ENCODE assay signal across 14 mouse cellular contexts in the genomic region with DNA sequence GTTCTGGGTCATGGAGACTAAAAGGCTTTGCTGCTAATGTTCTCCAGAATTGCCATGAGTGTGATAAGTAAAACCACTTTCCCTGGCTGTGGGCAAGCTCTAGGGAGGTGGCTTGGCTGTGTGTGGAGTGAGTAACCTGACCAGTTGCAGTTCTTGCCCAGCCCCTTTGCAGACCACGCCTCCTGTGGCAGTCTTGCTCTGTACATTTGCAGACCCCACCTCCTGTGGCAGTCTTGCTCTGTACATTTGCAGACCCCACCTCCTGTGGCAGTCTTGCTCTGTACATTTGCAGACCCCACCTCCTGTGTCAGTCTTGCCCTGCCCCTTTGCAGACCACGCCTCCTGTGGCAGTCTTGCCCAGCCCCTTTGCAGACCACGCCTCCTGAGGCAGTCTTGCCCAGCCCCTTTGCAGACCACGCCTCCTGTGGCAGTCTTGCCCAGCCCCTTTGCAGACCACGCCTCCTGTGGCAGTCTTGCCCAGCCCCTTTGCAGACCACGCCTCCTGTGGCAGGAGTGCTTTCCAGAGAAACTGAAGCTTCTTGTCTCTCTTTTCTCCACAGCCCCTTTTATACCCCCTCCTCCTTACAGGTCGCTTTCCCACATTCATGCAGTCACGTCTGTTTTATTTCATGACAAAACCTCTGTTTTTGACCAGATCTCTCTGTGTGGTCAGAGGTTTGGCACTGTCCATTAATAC. TPM values are rescaled to one million over a fixed set of nuclear protein-coding genes. Genes with fewer than 3 reads are reported as not detected.
DNase-seq lines count a peak whose midpoint lies in the region; ATAC-seq and TF ChIP-seq lines count a peak whose summit lies in the region.
"Not testable (repeated sequence)": the region's sequence is repeated elsewhere in the genome, so short reads cannot be mapped to it uniquely, and the experiment has no call there.
"Had no signal": no experiment of that assay in that cellular context is flagged by ENCODE, and none has a peak within 500 bp of the region (broad histone marks: within the 10 kb centered on the region; RNA-seq: fewer than 3 reads in every experiment).

No protein-coding gene starts in this region.

- WGBS in embryonic facial prominence, embryonic 11.5 days: 14% methylated on average over 8 of the region's 8 CpGs
- WGBS in heart, embryonic 13.5 days: 17% methylated on average over 8 of the region's 8 CpGs
- 17% methylated on average over 8 of the region's 8 CpGs for WGBS in kidney, adult 2 months
- 31% methylated on average over 8 of the region's 8 CpGs for WGBS in limb, embryonic 11.5 days
- WGBS in lung, adult 2 months: 36% methylated on average over 8 of the region's 8 CpGs

- not testable (repeated sequence) for H3K9ac ChIP-seq in embryonic facial prominence, embryonic 11.5 days (replicated peaks; ENCODE audit: low read length); heart, embryonic 13.5 days; limb, embryonic 11.5 days (ENCODE audit: low read length)

- not testable (repeated sequence) for H3K9me3 ChIP-seq in embryonic facial prominence, embryonic 11.5 days (replicated peaks; ENCODE audit: control insufficient read depth, low read length); heart, embryonic 13.5 days; limb, embryonic 11.5 days (ENCODE audit: control insufficient read depth, low read length)

- ATAC-seq in embryonic facial prominence, embryonic 11.5 days (replicated peaks; ENCODE audit: insufficient number of reproducible peaks, low FRiP score, low TSS enrichment, low read depth): peak; percentile 85
- ATAC-seq in heart, embryonic 13.5 days (ENCODE audit: extremely low read depth, insufficient number of reproducible peaks, low FRiP score, low TSS enrichment): peak; percentile 19; the same call in 1 of the 2 replicates
- peak; percentile 69; the same call in 1 of the 2 replicates for ATAC-seq in limb, embryonic 11.5 days (ENCODE audit: insufficient number of reproducible peaks, low FRiP score, low TSS enrichment, low read depth)

- not testable (repeated sequence) for H3K27ac ChIP-seq in embryonic facial prominence, embryonic 11.5 days (replicated peaks; ENCODE audit: low read depth, low read length); kidney, adult 2 months (ENCODE audit: insufficient read depth, low read depth, low read length); limb, embryonic 11.5 days (replicated peaks; ENCODE audit: low read depth, low read length)
- H3K27ac ChIP-seq in heart, embryonic 13.5 days (replicated peaks): peak overlapping the region; percentile 76

- H3K4me2 ChIP-seq in embryonic facial prominence, embryonic 11.5 days (ENCODE audit: low read depth, low read length); heart, embryonic 13.5 days; limb, embryonic 11.5 days (ENCODE audit: low read depth, severe bottlenecking): not testable (repeated sequence)

- not testable (repeated sequence) for H3K4me3 ChIP-seq in embryonic facial prominence, embryonic 11.5 days (ENCODE audit: low read depth, low read length); heart, embryonic 13.5 days; kidney, adult 2 months (ENCODE audit: insufficient read depth, low read depth, low read length); limb, embryonic 11.5 days (ENCODE audit: low read depth, low read length); lung, adult 2 months (replicated peaks; ENCODE audit: extremely low read depth, low read depth, low read length)

- peak; percentile 36 for DNase-seq in WW6 (ENCODE audit: low read depth, low spot score)
- DNase-seq in embryonic facial prominence, embryonic 11.5 days (ENCODE audit: low spot score): peak; percentile 12
- peak; percentile 16 for DNase-seq in kidney, adult 2 months
- peak; percentile 29 for DNase-seq in limb, embryonic 11.5 days (ENCODE audit: low spot score)
- DNase-seq in lung, adult 2 months: peak; percentile 13
- DNase-seq in mesoderm, embryonic 11.5 days (ENCODE audit: low read depth, low spot score): peak; percentile 54
- peak; percentile 6 for DNase-seq in urinary bladder, postnatal 14 days (ENCODE audit: low spot score)

- H3K4me1 ChIP-seq in embryonic facial prominence, embryonic 11.5 days (ENCODE audit: control insufficient read depth, insufficient read depth, low read length); heart, embryonic 13.5 days; kidney, adult 2 months (ENCODE audit: control insufficient read depth, insufficient read depth, low read length); limb, embryonic 11.5 days (ENCODE audit: control insufficient read depth, insufficient read depth, low read length); lung, adult 2 months (ENCODE audit: control insufficient read depth, insufficient read depth, low read length): not testable (repeated sequence)

- not testable (repeated sequence) for H3K36me3 ChIP-seq in embryonic facial prominence, embryonic 11.5 days (replicated peaks; ENCODE audit: control insufficient read depth, insufficient read depth, low read depth, low read length); heart, embryonic 13.5 days; kidney, adult 2 months (ENCODE audit: control insufficient read depth, insufficient read depth, low read length); limb, embryonic 11.5 days (ENCODE audit: control insufficient read depth, insufficient read depth, low read length)

- not testable (repeated sequence) for TF ChIP-seq POLR2A in kidney, adult 2 months (IDR thresholded peaks at IDR 0.05; ENCODE audit: low read depth, low read length); lung, adult 2 months (IDR thresholded peaks at IDR 0.05; ENCODE audit: borderline replicate concordance, extremely low read depth, low read depth, low read length)

- TF ChIP-seq CTCF in kidney, adult 2 months (conservative IDR thresholded peaks at IDR 0.05; ENCODE audit: insufficient read depth, insufficient read length, low read depth, low read length); lung, adult 2 months (IDR thresholded peaks at IDR 0.05; ENCODE audit: insufficient read depth, low read length): not testable (repeated sequence)

- H3K27me3 ChIP-seq in embryonic facial prominence, embryonic 11.5 days (ENCODE audit: control insufficient read depth, insufficient read depth, low read length); heart, embryonic 13.5 days (replicated peaks); kidney, adult 2 months (replicated peaks; ENCODE audit: control insufficient read depth, insufficient read depth, low read length); limb, embryonic 11.5 days (ENCODE audit: control insufficient read depth, insufficient read depth, low read length): not testable (repeated sequence)

RNA-seq across cellular contexts. Expression of a gene that starts 24.2 kb away (rescaled TPM):
- polyA plus RNA-seq in embryonic facial prominence, embryonic 11.5 days (2014; fragmentation: Nextera tagmentation; extraction: Ambion mirVana): 0.08 TPM in 1 of 2 replicates, not detected in the other
- not detected in 2 replicates for polyA plus RNA-seq in heart, embryonic 13.5 days (2015; fragmentation: Nextera tagmentation; extraction: Ambion mirVana)
- polyA plus RNA-seq in kidney, adult 2 months (2012; rRNA removed): not detected in 2 replicates
- polyA plus RNA-seq in limb, embryonic 11.5 days (2014; fragmentation: Nextera tagmentation; extraction: Ambion mirVana): 0.15 TPM in 1 of 2 replicates, not detected in the other
- 0.21 and 0.23 TPM in 2 replicates for polyA plus RNA-seq in lung, adult 2 months (2012; rRNA removed)
- polyA plus RNA-seq: CD4-positive, CD25-positive, alpha-beta regulatory T cell, adult 4 months; forebrain, embryonic 13.5 days; midbrain, embryonic 15.5 days; neural tube, embryonic 13.5 days had no signal

RNA-seq across cellular contexts. Expression of a gene that starts 53.1 kb away (rescaled TPM):
- 0.25 TPM in 1 of 2 replicates, not detected in the other for polyA plus RNA-seq in embryonic facial prominence, embryonic 11.5 days (2014; fragmentation: Nextera tagmentation; extraction: Ambion mirVana)
- not detected in 2 replicates for polyA plus RNA-seq in heart, embryonic 13.5 days (2015; fragmentation: Nextera tagmentation; extraction: Ambion mirVana)
- polyA plus RNA-seq in kidney, adult 2 months (2012; rRNA removed): not detected in 2 replicates
- not detected in 2 replicates for polyA plus RNA-seq in limb, embryonic 11.5 days (2014; fragmentation: Nextera tagmentation; extraction: Ambion mirVana)
- not detected in 2 replicates for polyA plus RNA-seq in lung, adult 2 months (2012; rRNA removed)
- polyA plus RNA-seq: CD4-positive, CD25-positive, alpha-beta regulatory T cell, adult 4 months; forebrain, embryonic 13.5 days; inflammation-experienced regulatory T-cells, adult 6 months; midbrain, embryonic 15.5 days; neural tube, embryonic 13.5 days; spleen, adult 2 months had no signal

Comparison
In these comparisons a context has a peak if more than half of its experiments do, and no peak if none do; other contexts are left out.
1. ATAC-seq: peak in every context shown above with its lines; median percentile 85 in embryonic facial prominence, embryonic 11.5 days; 69 in limb, embryonic 11.5 days; 19 in heart, embryonic 13.5 days.